Mouse (Mus musculus) cerebellum, postnatal 4 days (tissue): ENCODE measurements around the gene Slx4ip.
"Not testable (repeated sequence)": the region's sequence is repeated elsewhere in the genome, so short reads cannot be mapped to it uniquely, and the experiment has no call there.

Experiments used
- DNase-seq, 2 experiments: peaks; one replicate each; pipeline ENCODE4 v3.0.0; 2022; ENCODE audit warnings: low spot score in 2 of 2, mixed read lengths in 1 of 2

Gene Slx4ip

DNA sequence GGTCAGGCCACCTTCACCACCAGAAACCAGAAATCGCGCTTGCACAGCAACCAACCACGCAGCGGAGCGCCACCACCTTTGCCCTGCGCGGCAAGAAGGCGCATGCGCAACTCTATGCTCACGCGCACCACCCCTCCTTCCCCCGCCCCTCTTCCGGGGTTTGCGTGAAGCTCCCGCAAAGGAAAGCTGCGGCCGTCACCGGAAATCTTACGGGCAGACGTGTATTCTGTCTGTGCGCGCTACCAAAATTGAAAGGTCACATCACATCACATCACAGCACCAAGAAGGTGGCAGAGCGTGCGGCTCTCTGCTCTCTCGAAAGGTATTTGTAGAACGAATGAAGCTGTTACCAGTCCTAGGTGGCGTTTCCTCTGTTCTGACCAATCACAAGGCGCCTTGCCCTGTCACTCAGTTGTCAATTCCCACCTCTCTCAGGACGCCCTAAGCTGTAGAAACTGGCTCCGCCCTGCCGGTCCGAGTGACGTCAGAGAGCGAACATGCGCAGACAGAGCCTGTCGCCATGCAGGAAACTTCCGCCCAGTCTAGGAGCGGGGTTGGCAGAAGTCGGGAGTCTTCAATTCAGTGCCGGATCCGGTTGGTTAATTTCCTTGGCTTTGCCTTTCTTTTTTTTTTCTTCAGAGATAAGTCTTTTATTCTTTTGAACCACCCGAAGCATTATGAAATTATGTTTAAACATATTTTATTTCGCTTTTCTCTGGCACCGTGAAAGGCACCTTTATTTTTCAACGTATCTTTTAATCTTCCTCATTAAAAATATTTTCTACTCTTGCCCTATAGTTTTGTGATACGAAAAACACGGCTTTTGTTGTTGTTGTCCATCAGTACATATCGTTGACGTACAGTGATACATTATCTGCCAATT, at the start of gene Slx4ip, which contains the start of the genes AL731706.1 and Mkks:
Gene Slx4ip (plus strand): TSS at position 151 of the 883 bp plus-strand sequence.
Gene AL731706.1 (minus strand): TSS at position 322 of the 883 bp plus-strand sequence.
Gene Mkks (minus strand): TSS at position 322 of the 883 bp plus-strand sequence.
- peak; percentile 96 to 98 for DNase-seq

DNA sequence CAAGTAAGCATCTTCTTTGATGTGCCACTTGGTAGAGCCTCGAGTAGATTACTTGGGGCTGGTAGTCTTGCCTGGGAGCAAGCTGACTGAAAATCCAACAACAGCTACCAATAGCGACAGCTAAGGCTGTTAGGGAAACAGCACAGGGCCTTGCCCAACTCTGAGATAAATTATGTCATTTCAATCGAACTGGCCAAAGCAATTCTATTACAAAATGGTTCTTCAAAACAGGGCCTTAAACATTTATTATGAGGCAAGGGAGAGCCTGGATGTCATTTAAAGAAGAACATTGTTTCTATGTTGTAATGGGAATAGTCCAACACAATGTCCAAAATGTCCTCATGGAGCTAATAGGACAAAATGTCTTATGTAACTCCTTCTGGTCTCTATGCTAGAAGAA, 40.7 kb upstream of the Slx4ip start:
- no peak for DNase-seq

DNA sequence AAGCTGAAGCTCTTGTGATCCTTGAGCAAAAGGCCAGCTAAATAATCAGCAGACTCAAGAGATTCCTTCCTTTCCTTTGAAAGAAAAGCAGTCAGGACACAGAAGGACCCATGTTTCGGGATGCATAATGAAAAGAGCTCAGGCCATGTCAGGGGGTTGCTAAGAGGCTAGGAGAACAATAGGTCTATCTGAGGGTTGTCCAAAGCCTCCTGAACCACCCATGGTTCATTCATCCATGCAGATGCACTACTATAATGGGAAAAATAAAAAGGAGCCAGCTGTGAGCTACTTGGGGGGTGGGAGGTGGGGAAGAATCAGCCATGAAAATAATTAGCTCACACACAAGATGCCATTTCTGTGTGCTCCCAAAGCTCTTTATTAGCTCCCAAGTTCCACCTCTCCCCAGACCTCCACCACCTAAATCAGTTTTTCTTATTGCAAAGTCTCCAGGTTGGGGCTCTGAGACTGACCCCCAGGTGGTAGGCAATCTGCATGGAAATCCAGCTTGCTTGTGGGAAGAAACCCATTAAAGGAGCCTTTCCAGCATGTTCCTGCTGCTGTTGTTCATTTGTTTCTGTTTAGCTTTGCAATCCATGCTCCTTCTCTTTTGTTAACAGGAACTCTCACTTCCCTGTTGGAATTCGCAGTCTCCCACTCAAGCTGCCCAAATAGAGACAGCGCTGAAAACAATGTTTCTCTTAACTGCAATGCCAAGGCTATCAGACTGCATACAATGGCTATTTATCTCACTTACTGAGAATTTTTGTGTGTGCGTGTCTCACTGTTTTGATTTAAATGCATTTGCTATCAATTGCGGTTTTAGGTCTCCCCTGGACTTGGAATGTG, 36.3 kb upstream of the Slx4ip start:
- DNase-seq = no peak

DNA sequence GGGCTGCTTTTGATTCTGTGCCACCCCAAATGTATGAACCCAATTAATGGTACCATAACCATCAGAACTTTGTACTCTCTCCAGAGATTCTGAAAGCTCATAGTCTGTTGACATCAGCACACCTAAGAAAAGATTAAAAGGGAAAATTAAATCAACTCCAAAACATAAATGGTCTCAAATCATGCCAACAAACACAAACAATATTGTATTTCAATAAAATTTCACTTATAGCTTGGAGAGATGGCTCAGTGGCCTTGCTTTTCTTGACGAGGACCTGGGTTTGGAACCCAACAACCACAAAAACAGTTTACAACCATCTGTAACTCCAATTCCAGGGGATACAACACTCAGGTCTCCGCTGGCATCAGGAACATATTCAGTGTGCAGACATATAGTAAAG, 5.4 kb upstream of the Slx4ip start, which contains the start of gene AL731706.2:
Gene AL731706.2 (minus strand): TSS at position 101 of the 400 bp plus-strand sequence.
- DNase-seq = no peak

DNA sequence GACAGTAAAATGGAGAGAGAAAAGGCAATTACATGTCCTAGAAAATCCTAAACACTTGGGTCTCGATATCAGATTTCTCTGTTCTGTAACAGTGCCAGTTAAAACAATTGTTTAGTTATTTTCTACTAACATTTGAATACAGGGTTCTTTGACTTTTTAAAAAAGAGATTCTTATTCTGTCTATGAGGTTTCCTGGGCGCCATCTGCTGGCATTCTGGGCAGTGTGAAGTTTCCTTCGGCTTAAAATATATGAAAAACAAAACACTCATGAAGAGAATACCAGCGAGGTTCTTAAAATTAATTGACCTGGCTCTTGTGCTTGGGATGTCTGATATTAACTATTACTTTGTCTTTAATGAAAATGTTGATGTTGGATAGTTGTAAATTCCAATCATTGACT, 4.2 kb upstream of the Slx4ip start:
- peak in 1 of 2 experiments; percentile 27 for DNase-seq

DNA sequence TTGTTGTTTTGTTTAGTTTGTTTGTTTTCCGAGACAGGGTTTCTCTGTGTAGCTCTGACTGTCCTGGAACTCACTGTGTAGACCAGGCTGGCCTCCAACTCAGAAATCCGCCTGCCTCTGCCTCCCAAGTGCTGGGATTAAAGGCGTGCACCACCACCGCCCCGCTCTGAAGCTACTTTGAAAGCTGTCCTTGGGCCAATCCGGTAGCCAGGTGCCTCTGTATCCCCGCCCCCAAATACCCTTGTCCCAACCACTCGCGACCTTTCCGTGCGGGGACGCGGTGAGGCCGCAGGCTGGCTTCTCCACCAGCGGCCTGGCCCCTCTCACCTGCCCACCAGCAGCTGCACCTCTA, 326 bp upstream of the Slx4ip start:
- DNase-seq = not testable (repeated sequence)

DNA sequence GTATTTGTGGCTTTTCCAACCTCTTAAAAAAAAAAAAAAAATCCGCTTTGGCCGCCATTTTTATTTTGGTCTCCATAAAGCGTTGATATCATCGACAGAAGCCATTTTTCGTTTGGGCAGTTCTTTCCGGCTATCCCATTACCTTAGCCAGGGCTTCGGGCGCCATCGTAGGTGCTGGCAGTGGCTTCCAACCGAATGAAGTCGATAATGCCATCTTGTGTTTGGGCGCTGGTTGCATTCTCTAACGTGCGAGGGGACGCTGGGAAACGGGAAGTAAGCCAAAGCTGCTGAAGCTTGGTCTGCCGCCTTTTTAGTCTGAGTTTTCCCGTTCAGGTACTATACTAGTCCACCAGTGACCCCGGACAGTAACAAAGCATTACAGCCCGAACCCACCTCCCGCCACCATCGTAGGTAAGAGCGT, 943 bp downstream of the Slx4ip start:
- DNase-seq = peak; percentile 81 to 94

DNA sequence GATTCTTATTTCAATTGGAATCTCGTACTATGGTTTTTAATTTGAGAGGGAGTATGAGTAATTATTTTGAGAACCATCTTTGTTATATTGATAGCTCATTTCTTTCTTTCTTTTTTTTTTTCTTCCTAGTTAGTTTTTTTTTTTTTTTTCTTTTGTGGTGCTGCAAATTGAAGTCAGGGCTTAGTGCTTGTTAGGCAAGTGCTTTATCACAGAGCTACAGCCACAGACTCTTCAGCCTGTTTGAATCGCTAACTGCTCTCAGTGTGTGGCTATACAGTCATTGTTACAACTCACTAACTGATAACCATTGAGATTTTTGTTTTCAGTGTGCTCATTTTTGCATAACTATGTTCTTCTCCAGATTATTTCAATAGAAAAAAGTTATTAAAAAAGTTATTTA, 3.5 kb downstream of the Slx4ip start:
- no peak for DNase-seq

DNA sequence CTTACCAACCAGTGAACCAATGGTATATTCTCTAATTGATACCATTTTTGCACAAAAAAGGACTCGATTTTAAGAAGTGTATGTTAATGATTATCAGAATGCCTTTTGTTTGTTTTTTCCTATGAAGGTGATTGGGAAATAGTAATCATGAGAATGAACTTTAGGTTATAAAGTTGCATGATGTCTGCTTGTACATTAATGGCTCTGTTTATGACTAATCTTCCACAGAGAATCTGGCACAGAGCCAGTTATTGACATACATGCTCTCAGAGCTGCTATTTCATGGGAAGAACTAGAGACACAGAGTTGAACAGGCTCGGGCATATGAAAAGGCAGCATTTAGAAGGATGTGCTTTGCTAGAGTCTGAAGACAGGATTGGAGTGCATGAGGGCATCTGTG, 5.1 kb downstream of the Slx4ip start:
- no peak for DNase-seq

DNA sequence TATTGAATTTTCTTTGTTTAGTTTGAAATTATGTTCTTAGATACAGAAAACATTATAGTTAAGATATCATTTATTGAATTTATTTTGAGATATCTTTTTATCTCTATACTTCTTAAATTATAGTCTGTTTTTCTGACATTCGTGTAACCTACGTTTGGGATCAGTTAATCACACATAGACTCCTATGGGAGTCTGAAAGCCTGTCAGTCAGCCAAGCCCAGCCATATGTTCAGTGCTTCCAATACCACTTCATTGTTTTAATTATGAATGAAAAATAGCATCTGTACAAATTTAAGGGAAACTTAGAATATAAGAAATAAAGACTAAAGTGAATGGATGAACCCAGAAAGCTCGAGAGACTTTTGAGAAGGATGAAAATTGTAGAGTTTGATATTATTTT, 17.6 kb downstream of the Slx4ip start:
- no peak for DNase-seq

DNA sequence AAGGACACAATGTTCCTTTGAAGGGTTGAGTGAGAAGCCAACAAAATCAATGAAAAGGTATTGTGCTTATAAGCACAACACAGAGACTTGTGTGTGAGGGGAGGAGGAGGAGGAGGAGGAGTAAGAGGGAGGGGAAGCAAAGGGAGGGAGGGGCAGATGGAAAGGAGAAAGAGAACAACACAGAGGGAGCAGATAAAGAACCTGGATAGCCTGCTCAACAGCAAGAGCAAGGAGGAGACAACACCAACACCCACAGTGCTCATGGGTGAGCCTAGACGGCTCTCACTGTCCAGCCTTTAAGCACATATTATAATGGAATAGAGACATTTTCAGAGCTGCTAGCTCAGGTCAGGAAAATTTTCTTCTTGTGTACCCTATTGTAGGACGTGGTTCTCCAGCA, 18.3 kb downstream of the Slx4ip start:
- no peak for DNase-seq

DNA sequence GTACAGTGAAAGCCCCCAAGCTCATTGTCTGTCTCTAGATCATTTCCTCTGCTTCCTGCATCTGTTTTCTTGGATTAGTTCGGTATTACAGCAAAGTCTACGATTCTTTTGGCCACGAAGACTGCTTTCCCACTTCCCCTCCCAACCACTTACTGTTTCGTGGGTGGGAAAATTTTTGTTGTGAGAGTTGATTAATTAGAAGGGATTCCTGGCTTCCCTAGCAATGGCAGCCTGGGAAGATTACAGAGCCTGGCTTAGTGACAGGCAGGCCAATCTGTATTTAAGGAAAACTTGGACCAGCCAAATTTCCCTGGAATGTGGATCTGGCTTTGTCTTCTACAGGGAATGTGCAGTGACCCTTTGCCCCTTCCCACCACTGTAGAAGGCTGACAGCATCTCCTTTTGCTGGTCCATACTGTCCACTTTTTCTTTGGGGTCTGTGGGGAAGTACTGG, 21.0 kb downstream of the Slx4ip start:
- DNase-seq = no peak

DNA sequence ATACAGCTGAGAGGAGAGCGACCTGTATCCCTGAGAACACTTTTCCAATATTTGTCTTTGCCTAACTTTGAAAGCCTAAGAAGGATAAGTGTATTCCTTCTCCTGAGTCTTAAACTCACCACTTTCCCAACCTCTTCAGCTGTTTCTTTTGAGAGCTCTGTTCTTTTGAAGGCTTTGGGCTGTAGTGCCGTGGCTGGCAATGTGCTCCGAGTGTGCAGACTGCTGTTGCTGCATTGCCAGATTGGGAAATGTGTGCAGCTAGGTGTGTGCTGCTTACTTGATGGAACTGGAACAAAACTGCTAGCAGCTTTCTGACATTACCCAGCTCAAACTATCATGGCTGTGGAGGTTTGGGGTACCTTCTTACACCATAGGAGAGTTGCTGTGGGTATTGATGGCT, 22.0 kb downstream of the Slx4ip start:
- DNase-seq = no peak

DNA sequence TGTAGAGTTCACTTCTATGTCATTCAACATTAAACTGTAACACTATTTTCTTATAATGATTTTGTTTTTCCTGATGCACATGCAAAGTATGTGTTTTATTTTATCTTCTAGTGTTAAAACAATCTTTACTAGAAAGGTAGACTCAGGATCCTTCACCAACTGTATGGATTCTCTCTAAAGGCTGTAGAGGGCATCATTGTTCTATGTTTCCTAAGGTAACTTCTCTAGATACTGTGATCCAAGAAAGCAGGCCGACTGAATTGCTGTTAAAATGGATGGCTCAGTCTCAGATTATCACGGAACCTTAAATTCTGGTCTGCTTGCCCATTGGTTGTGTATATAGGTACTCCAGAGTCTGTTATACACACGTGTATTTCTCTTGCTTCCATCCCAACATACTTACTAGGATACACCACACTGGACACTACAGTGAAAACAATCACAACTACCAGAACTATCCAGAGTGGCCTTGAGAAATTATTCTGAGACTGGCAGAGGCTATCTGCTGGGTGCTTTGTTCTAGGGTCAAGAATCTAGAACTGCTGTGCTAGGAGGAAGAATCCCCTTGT, 23.4 kb downstream of the Slx4ip start:
- no peak for DNase-seq

DNA sequence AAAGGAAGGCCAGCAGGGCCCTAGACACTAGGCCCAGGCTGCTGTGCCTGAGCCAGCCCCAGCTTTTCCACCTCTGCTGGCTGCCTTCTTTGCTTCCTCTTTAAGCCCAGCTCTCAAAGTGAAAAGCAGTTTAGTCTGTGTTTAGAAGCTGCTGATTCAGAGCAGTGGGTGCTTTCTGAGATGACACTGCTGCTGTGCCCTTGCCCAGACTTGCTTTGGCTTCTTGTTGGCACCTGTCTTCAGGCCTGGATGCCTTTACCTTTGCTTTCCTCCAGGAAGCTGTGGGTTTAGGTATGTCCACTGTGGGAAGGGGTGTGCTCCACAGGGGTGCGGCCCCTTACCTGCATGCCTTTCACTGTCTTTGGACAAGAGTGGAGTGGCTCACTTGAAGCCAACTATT, 28.4 kb downstream of the Slx4ip start:
- DNase-seq = no peak

DNA sequence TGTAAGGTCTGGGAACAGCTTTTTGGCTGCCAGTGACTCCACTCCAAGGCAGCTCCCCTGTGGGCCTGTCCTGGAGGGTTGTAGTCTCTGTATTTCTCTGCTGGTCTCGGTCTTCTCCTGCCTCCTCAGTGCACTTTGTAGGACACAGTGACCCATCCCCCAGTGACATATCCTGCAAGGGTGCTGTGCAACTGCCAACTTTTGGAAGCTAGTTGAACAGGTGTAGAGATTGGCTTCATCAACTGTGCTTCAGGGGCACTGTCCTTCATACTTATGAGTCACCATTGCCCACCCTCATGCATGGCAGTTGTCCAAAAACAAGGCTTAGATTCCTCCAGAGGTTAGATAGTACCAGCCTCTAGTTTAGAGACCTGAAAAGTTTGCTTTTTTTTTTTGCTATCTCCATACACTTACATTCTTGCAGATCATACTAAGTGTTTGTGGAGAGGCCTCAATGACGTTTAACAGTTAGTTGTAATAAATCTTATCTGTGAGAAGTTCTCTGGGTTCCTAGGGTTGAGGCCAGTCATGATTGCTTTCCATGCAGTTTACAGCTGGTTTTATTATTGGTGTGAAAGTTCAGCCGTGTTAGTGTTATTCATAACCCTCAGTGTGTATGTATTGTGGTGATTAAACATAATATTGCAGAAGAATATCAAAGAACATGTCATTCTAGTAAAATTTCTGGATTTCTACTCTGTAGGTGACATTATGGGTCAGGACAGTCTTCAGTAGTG, 29.4 kb downstream of the Slx4ip start:
- DNase-seq = no peak

DNA sequence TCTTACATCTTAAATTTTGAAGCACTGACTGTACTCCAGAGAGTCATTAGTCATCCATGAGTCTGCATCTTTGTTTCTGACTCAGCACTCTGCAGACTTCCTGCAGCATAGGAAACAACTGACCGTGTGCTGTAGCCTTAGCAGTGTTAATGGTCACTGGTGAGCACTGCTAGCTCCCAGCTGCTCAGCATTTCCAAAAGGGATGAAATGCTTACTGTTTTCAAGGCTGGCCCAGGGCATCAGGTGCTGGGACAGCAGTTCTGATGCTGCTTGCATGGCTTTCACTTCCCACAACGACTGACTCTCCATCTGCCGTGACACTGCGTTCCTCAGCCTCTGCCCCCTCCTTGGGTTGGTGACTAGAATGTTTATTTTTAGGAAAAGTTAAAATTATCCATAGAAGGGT, 30.0 kb downstream of the Slx4ip start:
- DNase-seq = no peak

DNA sequence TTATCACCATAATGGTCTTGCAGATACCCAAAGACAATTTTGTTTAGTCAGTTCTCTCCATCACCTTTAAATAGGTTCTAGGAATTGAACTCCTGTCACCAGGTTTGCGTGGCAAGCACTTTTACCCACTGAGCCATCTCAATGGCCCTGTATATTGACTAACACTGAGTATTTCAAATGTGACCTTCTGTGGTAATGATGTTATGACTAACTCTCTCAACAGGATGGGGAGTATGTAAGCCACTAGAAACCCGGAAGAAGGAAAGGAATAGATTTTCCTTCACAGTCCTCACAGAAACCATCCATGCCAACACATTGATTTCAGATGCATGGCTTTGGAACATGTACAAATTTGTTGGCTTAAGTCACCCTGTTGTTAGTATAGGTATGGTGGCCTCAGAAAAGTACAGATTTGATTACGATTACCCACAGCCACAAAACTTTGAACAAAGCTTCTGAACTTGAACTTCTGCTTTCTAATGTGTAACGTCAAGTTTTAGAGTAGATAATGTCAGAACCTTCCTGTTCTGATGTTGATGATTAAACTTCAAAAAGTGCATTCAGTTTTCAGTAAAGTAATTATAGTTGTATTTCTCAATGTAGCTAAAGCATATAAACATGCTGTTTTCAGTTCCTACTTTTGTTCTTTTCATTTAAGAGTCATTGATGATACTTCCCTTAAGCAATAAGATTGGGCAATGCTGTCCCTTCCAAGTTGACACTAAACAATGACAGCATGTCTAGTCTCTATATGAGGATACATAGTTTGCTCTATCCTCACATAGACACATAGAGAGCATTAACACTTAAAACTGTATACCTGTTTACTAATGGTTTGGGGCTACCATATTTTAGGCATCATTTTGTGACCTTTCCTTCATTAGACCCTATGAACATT, 45.6 kb downstream of the Slx4ip start:
- DNase-seq = no peak

DNA sequence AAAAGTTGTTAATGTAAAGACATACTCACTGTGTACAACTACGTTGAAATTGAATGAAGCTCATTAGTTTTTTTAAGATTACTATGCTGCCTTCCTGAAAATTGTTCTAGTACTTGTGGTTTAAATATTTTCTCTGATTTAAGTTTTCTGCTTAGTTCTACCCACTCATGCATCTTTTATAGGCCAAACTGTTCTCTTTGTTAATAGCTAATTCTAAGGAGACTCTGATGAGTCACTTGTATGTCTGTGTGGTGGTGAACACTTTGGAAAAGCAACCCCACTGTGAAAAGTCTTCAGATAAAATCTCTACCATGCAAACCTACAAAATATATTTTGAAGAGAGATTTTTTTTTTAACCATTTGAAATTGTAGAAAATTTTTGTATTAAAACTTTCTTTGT, 47.2 kb downstream of the Slx4ip start:
- no peak for DNase-seq

DNA sequence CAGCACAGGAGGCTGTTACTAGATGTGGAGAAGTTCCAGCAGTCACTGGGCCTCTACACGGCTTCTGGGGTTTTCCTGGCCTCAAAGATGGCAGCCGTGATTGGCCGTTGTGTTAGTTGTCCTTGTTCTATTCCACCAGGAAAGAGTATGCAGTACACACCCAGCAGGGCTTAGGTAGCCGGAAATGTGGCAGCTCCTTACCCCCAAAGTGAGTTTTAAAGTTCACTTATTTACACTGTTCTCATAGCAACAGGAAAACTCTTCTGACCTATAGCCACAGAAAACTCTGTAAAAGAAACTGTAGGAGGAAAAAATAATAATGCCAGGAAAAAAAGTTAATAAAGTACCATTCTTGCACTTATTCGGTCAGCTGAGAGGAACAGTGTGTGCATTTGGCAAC, 55.3 kb downstream of the Slx4ip start:
- DNase-seq = no peak
